Comparison of ENCODE assay signal across 22 mouse cellular contexts in genomic region chr15:31585238-31585637, GRCm38 (mm10). TPM values are rescaled to one million over a fixed set of nuclear protein-coding genes. Genes with fewer than 3 reads are reported as not detected.
DNase-seq lines count a peak whose midpoint lies in the region; ATAC-seq and TF ChIP-seq lines count a peak whose summit lies in the region.
"Had no signal": no experiment of that assay in that cellular context is flagged by ENCODE, and none has a peak within 500 bp of the region (broad histone marks: within the 10 kb centered on the region; RNA-seq: fewer than 3 reads in every experiment).

No protein-coding gene starts in this region.

- H3K27ac ChIP-seq in forebrain, postnatal 0 days (ENCODE audit: low read depth, low read length): no peak overlapping the region
- no peak overlapping the region for H3K27ac ChIP-seq in forebrain, embryonic 13.5 days
- no peak overlapping the region for H3K27ac ChIP-seq in intestine, postnatal 0 days (ENCODE audit: low read depth, low read length)
- H3K27ac ChIP-seq: forebrain, embryonic 15.5 days; heart, embryonic 15.5 days; hindbrain, embryonic 15.5 days had no signal

- no peaks in the 10 kb centered on the region for H3K27me3 ChIP-seq in forebrain, postnatal 0 days (ENCODE audit: insufficient read depth, low read length)
- H3K27me3 ChIP-seq in forebrain, embryonic 13.5 days: no peaks in the 10 kb centered on the region
- no peaks in the 10 kb centered on the region for H3K27me3 ChIP-seq in intestine, postnatal 0 days (replicated peaks; ENCODE audit: control insufficient read depth, insufficient read depth, low read length)
- H3K27me3 ChIP-seq: forebrain, embryonic 15.5 days; heart, embryonic 15.5 days; hindbrain, embryonic 15.5 days had no signal

- no peaks in the 10 kb centered on the region for H3K9me3 ChIP-seq in forebrain, postnatal 0 days (ENCODE audit: low read length)
- no peaks in the 10 kb centered on the region for H3K9me3 ChIP-seq in forebrain, embryonic 13.5 days (replicated peaks)
- no peaks in the 10 kb centered on the region for H3K9me3 ChIP-seq in intestine, postnatal 0 days (ENCODE audit: control insufficient read depth)
- H3K9me3 ChIP-seq: forebrain, embryonic 15.5 days; heart, embryonic 15.5 days; hindbrain, embryonic 15.5 days had no signal

- DNase-seq in forebrain, postnatal 0 days: no peak
- DNase-seq in layer of hippocampus, adult 18-20 months (ENCODE audit: low spot score in 2 of 2): peak; percentile 74 to 86
- no peak for DNase-seq in layer of hippocampus, postnatal 25 days (ENCODE audit: extremely low spot score in 1 of 2, low spot score in 1 of 2)
- peak; percentile 88 for DNase-seq in 416B (ENCODE audit: low read depth)
- peak; percentile 82 for DNase-seq in layer of hippocampus, adult 9-11 months
- no peak for DNase-seq in adrenal gland, postnatal 10 days
- DNase-seq: adrenal gland, adult 2 months; cerebellum, adult 2 months; gastrocnemius, postnatal 36 days; kidney, adult 18-20 months; kidney, postnatal 14 days; lung, embryonic 14.5 days; retina, postnatal 1 day; thymus, postnatal 36 days had no signal

- WGBS in forebrain, postnatal 0 days: 81% methylated on average over 7 of the region's 7 CpGs
- WGBS in forebrain, embryonic 13.5 days: 84% methylated on average over 7 of the region's 7 CpGs
- WGBS in intestine, postnatal 0 days: 85% methylated on average over 7 of the region's 7 CpGs

- no peak overlapping the region for H3K9ac ChIP-seq in forebrain, postnatal 0 days
- no peak overlapping the region for H3K9ac ChIP-seq in forebrain, embryonic 13.5 days
- H3K9ac ChIP-seq in intestine, postnatal 0 days (ENCODE audit: low read depth, low read length): no peak overlapping the region
- H3K9ac ChIP-seq: forebrain, embryonic 15.5 days; heart, embryonic 15.5 days; hindbrain, embryonic 15.5 days; lung, embryonic 14.5 days had no signal

- H3K4me1 ChIP-seq in forebrain, postnatal 0 days (ENCODE audit: insufficient read depth): no peaks in the 10 kb centered on the region
- H3K4me1 ChIP-seq in forebrain, embryonic 13.5 days: no peaks in the 10 kb centered on the region
- H3K4me1 ChIP-seq in intestine, postnatal 0 days (replicated peaks; ENCODE audit: control insufficient read depth, insufficient read depth, low read length): no peaks in the 10 kb centered on the region
- H3K4me1 ChIP-seq: forebrain, embryonic 15.5 days; hindbrain, embryonic 15.5 days had no signal

- peak; percentile 30 for ATAC-seq in forebrain, postnatal 0 days
- no peak for ATAC-seq in forebrain, embryonic 13.5 days
- ATAC-seq in intestine, postnatal 0 days: no peak
- ATAC-seq: forebrain, embryonic 15.5 days had no signal

- no peak overlapping the region for H3K4me3 ChIP-seq in forebrain, postnatal 0 days (ENCODE audit: low read depth, low read length)
- H3K4me3 ChIP-seq in forebrain, embryonic 13.5 days: no peak overlapping the region
- no peak overlapping the region for H3K4me3 ChIP-seq in intestine, postnatal 0 days (ENCODE audit: low read depth, low read length)
- H3K4me3 ChIP-seq: forebrain, embryonic 15.5 days; heart, embryonic 15.5 days; hindbrain, embryonic 15.5 days had no signal

- no peak for TF ChIP-seq CTCF in forebrain, postnatal 0 days (IDR thresholded peaks at IDR 0.05; ENCODE audit: low read depth)
- TF ChIP-seq CTCF in intestine, postnatal 0 days (IDR thresholded peaks at IDR 0.05; ENCODE audit: low read depth): no peak

- no peak overlapping the region for H3K4me2 ChIP-seq in forebrain, postnatal 0 days (ENCODE audit: low read depth)
- H3K4me2 ChIP-seq in forebrain, embryonic 13.5 days: no peak overlapping the region
- H3K4me2 ChIP-seq in intestine, postnatal 0 days (replicated peaks; ENCODE audit: low read depth): no peak overlapping the region
- H3K4me2 ChIP-seq: forebrain, embryonic 15.5 days; heart, embryonic 15.5 days; hindbrain, embryonic 15.5 days; lung, embryonic 14.5 days had no signal

- peaks cover 14% of the 10 kb centered on the region for H3K36me3 ChIP-seq in forebrain, postnatal 0 days (ENCODE audit: insufficient read depth)
- peaks cover 19% of the 10 kb centered on the region for H3K36me3 ChIP-seq in forebrain, embryonic 13.5 days (ENCODE audit: poor library complexity, severe bottlenecking)
- peaks cover 12% of the 10 kb centered on the region for H3K36me3 ChIP-seq in intestine, postnatal 0 days (ENCODE audit: control insufficient read depth, insufficient read depth)

RNA-seq across cellular contexts. Expression of gene Cct5, which starts 16.4 kb away (rescaled TPM):
- total RNA-seq in forebrain, postnatal 0 days (2014; rRNA removed): 409 and 464 TPM in 2 replicates
- 473 and 554 TPM in 2 replicates for polyA plus RNA-seq in forebrain, postnatal 0 days (2015; fragmentation: Nextera tagmentation; extraction: Ambion mirVana)
- polyA plus RNA-seq in forebrain, embryonic 13.5 days (2015; fragmentation: Nextera tagmentation; extraction: Ambion mirVana): 600 and 616 TPM in 2 replicates
- total RNA-seq in layer of hippocampus, adult 18-20 months (2021): 100 to 1,000 TPM; 240 to 245 TPM
- total RNA-seq in layer of hippocampus, postnatal 25 days (2021): 100 to 1,000 TPM; 233 to 257 TPM
- total RNA-seq in adrenal gland, postnatal 10 days (2021): 100 to 1,000 TPM; 272 to 290 TPM
- 165 and 172 TPM in 2 replicates for polyA plus RNA-seq in intestine, postnatal 0 days (2015; fragmentation: Nextera tagmentation; extraction: Ambion mirVana)

RNA-seq across cellular contexts. Expression of gene Fam173b, which starts 16.4 kb away (rescaled TPM):
- total RNA-seq in forebrain, postnatal 0 days (2014; rRNA removed): 10.7 and 16.5 TPM in 2 replicates
- polyA plus RNA-seq in forebrain, postnatal 0 days (2015; fragmentation: Nextera tagmentation; extraction: Ambion mirVana): 6.6 and 7.0 TPM in 2 replicates
- polyA plus RNA-seq in forebrain, embryonic 13.5 days (2015; fragmentation: Nextera tagmentation; extraction: Ambion mirVana): 12.0 and 13.8 TPM in 2 replicates
- 10 to 100 TPM; 12.5 to 12.6 TPM for total RNA-seq in layer of hippocampus, adult 18-20 months (2021)
- 10 to 100 TPM; 11.8 to 13.3 TPM for total RNA-seq in layer of hippocampus, postnatal 25 days (2021)
- total RNA-seq in adrenal gland, postnatal 10 days (2021): 10 to 100 TPM; 14.8 to 19.4 TPM
- polyA plus RNA-seq in intestine, postnatal 0 days (2015; fragmentation: Nextera tagmentation; extraction: Ambion mirVana): 9.0 and 9.8 TPM in 2 replicates

RNA-seq across cellular contexts. Expression of gene Cmbl, which starts 20.0 kb away (rescaled TPM):
- 26.3 and 27.2 TPM in 2 replicates for total RNA-seq in forebrain, postnatal 0 days (2014; rRNA removed)
- polyA plus RNA-seq in forebrain, postnatal 0 days (2015; fragmentation: Nextera tagmentation; extraction: Ambion mirVana): 19.9 and 20.9 TPM in 2 replicates
- polyA plus RNA-seq in forebrain, embryonic 13.5 days (2015; fragmentation: Nextera tagmentation; extraction: Ambion mirVana): 2.1 TPM in 2 replicates
- 10 to 100 TPM; 14.3 to 17.7 TPM for total RNA-seq in layer of hippocampus, adult 18-20 months (2021)
- 10 to 100 TPM; 10.1 to 13.5 TPM for total RNA-seq in layer of hippocampus, postnatal 25 days (2021)
- total RNA-seq in adrenal gland, postnatal 10 days (2021): 100 to 1,000 TPM in 1 of 2 experiments, 10 to 100 TPM in 1; 82.2 to 106 TPM
- 90.2 and 105 TPM in 2 replicates for polyA plus RNA-seq in intestine, postnatal 0 days (2015; fragmentation: Nextera tagmentation; extraction: Ambion mirVana)
- total RNA-seq: megakaryocyte-erythroid progenitor cell, adult 5-6 weeks; monocyte, adult 5-6 weeks; neutrophil, adult 5-6 weeks had no signal

RNA-seq across cellular contexts. Expression of gene March6, which starts 54.4 kb away (rescaled TPM):
- 149 and 209 TPM in 2 replicates for total RNA-seq in forebrain, postnatal 0 days (2014; rRNA removed)
- polyA plus RNA-seq in forebrain, postnatal 0 days (2015; fragmentation: Nextera tagmentation; extraction: Ambion mirVana): 38.4 and 60.2 TPM in 2 replicates
- 57.5 and 66.4 TPM in 2 replicates for polyA plus RNA-seq in forebrain, embryonic 13.5 days (2015; fragmentation: Nextera tagmentation; extraction: Ambion mirVana)
- 100 to 1,000 TPM; 189 to 191 TPM for total RNA-seq in layer of hippocampus, adult 18-20 months (2021)
- total RNA-seq in layer of hippocampus, postnatal 25 days (2021): 100 to 1,000 TPM; 186 to 189 TPM
- 100 to 1,000 TPM in 1 of 2 experiments, 10 to 100 TPM in 1; 97.6 to 101 TPM for total RNA-seq in adrenal gland, postnatal 10 days (2021)
- 15.4 and 16.5 TPM in 2 replicates for polyA plus RNA-seq in intestine, postnatal 0 days (2015; fragmentation: Nextera tagmentation; extraction: Ambion mirVana)

Comparison
In these comparisons a context has a peak if more than half of its experiments do, and no peak if none do; other contexts are left out.
1. DNase-seq: peak in layer of hippocampus, adult 18-20 months (2 of 2), 416B (single experiment) and layer of hippocampus, adult 9-11 months (single experiment); none in forebrain, postnatal 0 days (single experiment), layer of hippocampus, postnatal 25 days (0 of 2) and adrenal gland, postnatal 10 days (single experiment).